Mouse (Mus musculus) kidney, embryonic 14.5 days (tissue): ENCODE results near the gene Fam240a. TPM values are rescaled to one million over a fixed set of nuclear protein-coding genes. Genes with fewer than 3 reads are reported as not detected.

Source experiments
- ATAC-seq: fragments of 200-750 bp; cut with Nextera tagmentation; 2 replicates; pipeline ENCODE4 v1.8.0; 2017; ENCODE audit warnings: moderate number of reproducible peaks, mild to moderate bottlenecking, moderate TSS enrichment, moderate library complexity; ENCODE audit not compliant: low FRiP score, low TSS enrichment
- H3K27ac ChIP-seq: fragments of 300-500 bp; sonication (generic); 2 replicates; pipeline ENCODE4 v1.5.1; 2014; ENCODE audit warnings: low read depth, mild to moderate bottlenecking, low read length, moderate library complexity, mixed read lengths
- H3K27me3 ChIP-seq: fragments of 300-500 bp; sonication (generic); 2 replicates; pipeline ENCODE4 v1.6.1; 2014; ENCODE audit warnings: mild to moderate bottlenecking, low read length; ENCODE audit not compliant: control insufficient read depth, insufficient read depth
- H3K36me3 ChIP-seq: fragments of 300-500 bp; sonication (generic); 2 replicates; pipeline ENCODE4 v1.6.1; 2014; ENCODE audit warnings: low read length, mixed read lengths; ENCODE audit not compliant: control insufficient read depth, insufficient read depth
- H3K4me1 ChIP-seq: fragments of 300-500 bp; sonication (generic); 2 replicates; pipeline ENCODE4 v1.6.1; 2014; ENCODE audit warnings: low read length, mixed read lengths; ENCODE audit not compliant: control insufficient read depth, insufficient read depth
- H3K4me2 ChIP-seq: fragments of 300-500 bp; sonication (generic); replicated peaks from 2 replicates; pipeline ENCODE4 v1.6.1; 2014; ENCODE audit warnings: low read depth, mild to moderate bottlenecking, low read length
- H3K4me3 ChIP-seq: fragments of 300-500 bp; sonication (generic); 2 replicates; pipeline ENCODE4 v1.5.1; 2014; ENCODE audit warnings: mild to moderate bottlenecking, low read length
- H3K9ac ChIP-seq: fragments of 300-500 bp; sonication (generic); 2 replicates; pipeline ENCODE4 v1.6.1; 2014; ENCODE audit warnings: low read depth, mild to moderate bottlenecking, low read length, moderate library complexity
- H3K9me3 ChIP-seq: fragments of 300-500 bp; sonication (generic); 2 replicates; pipeline ENCODE4 v1.6.1; 2016; ENCODE audit warnings: low read length; ENCODE audit not compliant: control insufficient read depth
- WGBS: fragments of 180-500 bp; shearing (Covaris S2); extraction: QIAGEN DNeasy Blood & Tissue Kit; methylation state at CpG from one replicate; pipeline ENCODE4 v1.1.7; 2014; 5-methylcytosine and 5-hydroxymethylcytosine counted together
- polyA plus RNA-seq: library from polyadenylated mRNA; unstranded; fragments of >200 nt; fragmentation: Nextera tagmentation; extraction: Ambion mirVana; gene quantifications from 2 replicates; pipeline ENCODE4 v1.2.1, GENCODE M21; 2014

Fam240a gene
- polyA plus RNA-seq, 1 experiment from 2014 or later = not detected

GRCm38 (mm10) chr9:110933850-110934437 is 17.3 kb upstream of the Fam240a start:
- Histone ChIP-seq H3K4me2 (no peak overlapping the region), H3K9me3 (no peaks in the 10 kb centered on the region), H3K27me3 (no peaks in the 10 kb centered on the region), H3K36me3 (no peaks in the 10 kb centered on the region), H3K27ac (no peak overlapping the region), H3K4me1 (no peaks in the 10 kb centered on the region), H3K9ac (no peak overlapping the region), H3K4me3 (no peak overlapping the region)
- WGBS = 79% methylated on average over 12 of the region's 12 CpGs
- ATAC-seq = no peak

- 87% methylated on average over 6 of the region's 6 CpGs for WGBS
- Histone ChIP-seq H3K4me1 (no peaks in the 10 kb centered on the region), H3K4me2 (no peak overlapping the region), H3K36me3 (no peaks in the 10 kb centered on the region), H3K9me3 (no peaks in the 10 kb centered on the region), H3K9ac (no peak overlapping the region), H3K27me3 (no peaks in the 10 kb centered on the region), H3K4me3 (no peak overlapping the region), H3K27ac (no peak overlapping the region)
- ATAC-seq = no peak
Measured at GRCm38 (mm10) chr9:110931573-110931972, 14.9 kb upstream of the Fam240a start.

GRCm38 (mm10) chr9:110922759-110923158 is 6.1 kb upstream of the Fam240a start:
- Histone ChIP-seq H3K4me3 (no peak overlapping the region), H3K9ac (no peak overlapping the region), H3K27me3 (no peaks in the 10 kb centered on the region), H3K4me2 (no peak overlapping the region), H3K9me3 (no peaks in the 10 kb centered on the region), H3K27ac (no peak overlapping the region), H3K4me1 (no peaks in the 10 kb centered on the region), H3K36me3 (no peaks in the 10 kb centered on the region)
- no peak for ATAC-seq
- WGBS = 20% methylated on average over 7 of the region's 7 CpGs

GRCm38 (mm10) chr9:110920665-110921419 is 4.2 kb upstream of the Fam240a start:
- H3K4me1 ChIP-seq = no peaks in the 10 kb centered on the region
- H3K9me3 ChIP-seq = no peaks in the 10 kb centered on the region
- no peak overlapping the region for H3K4me2 ChIP-seq
- no peak overlapping the region for H3K9ac ChIP-seq
- no peak overlapping the region for H3K4me3 ChIP-seq
- ATAC-seq = no peak
- no peaks in the 10 kb centered on the region for H3K27me3 ChIP-seq
- H3K36me3 ChIP-seq = no peaks in the 10 kb centered on the region
- no peak overlapping the region for H3K27ac ChIP-seq
- WGBS = 54% methylated on average over 15 of the region's 15 CpGs

GRCm38 (mm10) chr9:110915466-110915865 is 1.2 kb downstream of the Fam240a start:
- H3K4me3 ChIP-seq = no peak overlapping the region
- H3K4me2 ChIP-seq = no peak overlapping the region
- H3K36me3 ChIP-seq = no peaks in the 10 kb centered on the region
- no peaks in the 10 kb centered on the region for H3K27me3 ChIP-seq
- no peak for ATAC-seq
- H3K9ac ChIP-seq = no peak overlapping the region
- no peak overlapping the region for H3K27ac ChIP-seq
- H3K4me1 ChIP-seq = no peaks in the 10 kb centered on the region
- 58% methylated on average over 8 of the region's 8 CpGs for WGBS
- H3K9me3 ChIP-seq = no peaks in the 10 kb centered on the region

- Histone ChIP-seq H3K4me1 (no peaks in the 10 kb centered on the region), H3K9me3 (no peaks in the 10 kb centered on the region), H3K27ac (no peak overlapping the region), H3K9ac (no peak overlapping the region), H3K4me3 (no peak overlapping the region), H3K36me3 (no peaks in the 10 kb centered on the region), H3K4me2 (no peak overlapping the region), H3K27me3 (no peaks in the 10 kb centered on the region)
- no peak for ATAC-seq
- 64% methylated on average over 21 of the region's 21 CpGs for WGBS
Measured at GRCm38 (mm10) chr9:110914631-110915236, 1.9 kb downstream of the Fam240a start.

GRCm38 (mm10) chr9:110909371-110909967 is 7.2 kb downstream of the Fam240a start:
- WGBS = 79% methylated on average over 6 of the region's 6 CpGs
- Histone ChIP-seq H3K4me1 (no peaks in the 10 kb centered on the region), H3K9ac (no peak overlapping the region)

GRCm38 (mm10) chr9:110908631-110909016 is 8.0 kb downstream of the Fam240a start:
- Histone ChIP-seq H3K27ac (no peak overlapping the region), H3K36me3 (no peaks in the 10 kb centered on the region), H3K4me3 (no peak overlapping the region), H3K9me3 (no peaks in the 10 kb centered on the region), H3K9ac (no peak overlapping the region), H3K27me3 (no peaks in the 10 kb centered on the region), H3K4me1 (no peaks in the 10 kb centered on the region), H3K4me2 (no peak overlapping the region)
- 97% methylated on average over 3 of the region's 3 CpGs for WGBS
- no peak for ATAC-seq

More at GRCm38 (mm10) chr9:110909371-110909967, 7.2 kb downstream of the Fam240a start:
- Histone ChIP-seq H3K36me3 (no peaks in the 10 kb centered on the region), H3K4me2 (no peak overlapping the region), H3K27me3 (no peaks in the 10 kb centered on the region), H3K9me3 (no peaks in the 10 kb centered on the region), H3K27ac (no peak overlapping the region), H3K4me3 (no peak overlapping the region)
- ATAC-seq = no peak
